10 mouse cellular contexts compared by ENCODE assay signal in the genomic region with DNA sequence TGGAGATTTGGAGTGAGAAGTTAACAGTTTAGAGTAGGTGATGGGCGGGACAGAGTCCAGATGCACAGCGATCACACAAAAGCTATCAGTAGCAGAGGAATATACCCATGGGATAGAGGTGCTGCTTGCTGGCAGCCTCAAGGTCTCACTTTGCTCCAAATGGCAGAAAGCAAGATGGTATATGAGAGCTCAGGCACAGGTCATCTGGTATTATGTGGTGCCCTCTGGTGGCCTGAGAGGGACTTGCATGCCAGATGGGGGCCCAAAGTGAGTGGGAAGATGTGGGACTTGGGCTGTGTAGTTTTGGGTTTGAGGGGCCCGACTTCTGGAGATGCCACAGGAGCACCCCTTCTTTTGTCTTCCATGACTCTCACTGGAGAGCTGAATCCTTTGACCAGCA.
DNase-seq lines count a peak whose midpoint lies in the region; ATAC-seq and TF ChIP-seq lines count a peak whose summit lies in the region.
"Had no signal": no experiment of that assay in that cellular context is flagged by ENCODE, and none has a peak within 500 bp of the region (broad histone marks: within the 10 kb centered on the region; RNA-seq: fewer than 3 reads in every experiment).

No protein-coding gene starts in this region.

- H3K27ac ChIP-seq in forebrain, postnatal 0 days (ENCODE audit: low read depth, low read length) = no peak overlapping the region
- H3K27ac ChIP-seq in limb, embryonic 10.5 days = no peak overlapping the region
- no peak overlapping the region for H3K27ac ChIP-seq in neural tube, embryonic 14.5 days (ENCODE audit: low read depth, low read length)

- H3K4me3 ChIP-seq in forebrain, postnatal 0 days (ENCODE audit: low read depth, low read length) = no peak overlapping the region
- no peak overlapping the region for H3K4me3 ChIP-seq in limb, embryonic 10.5 days
- H3K4me3 ChIP-seq in neural tube, embryonic 14.5 days (ENCODE audit: low read depth, low read length) = no peak overlapping the region
- H3K4me3 ChIP-seq: erythroblast, embryonic 14.5 days; myocyte had no signal

- 0 out of 2 replicates have a peak, but pooled peaks cover 2% of the 10 kb centered on the region for H3K36me3 ChIP-seq in forebrain, postnatal 0 days (ENCODE audit: insufficient read depth)
- peaks cover 45% of the 10 kb centered on the region for H3K36me3 ChIP-seq in limb, embryonic 10.5 days
- H3K36me3 ChIP-seq in neural tube, embryonic 14.5 days (ENCODE audit: control insufficient read depth, insufficient read depth, low read length) = no peaks in the 10 kb centered on the region

- H3K9ac ChIP-seq in forebrain, postnatal 0 days = no peak overlapping the region
- H3K9ac ChIP-seq in neural tube, embryonic 14.5 days (replicated peaks; ENCODE audit: low read depth, low read length) = no peak overlapping the region

- H3K27me3 ChIP-seq in forebrain, postnatal 0 days (ENCODE audit: insufficient read depth, low read length) = no peaks in the 10 kb centered on the region
- H3K27me3 ChIP-seq in limb, embryonic 10.5 days (ENCODE audit: low read depth, poor library complexity, severe bottlenecking) = no peaks in the 10 kb centered on the region
- H3K27me3 ChIP-seq in neural tube, embryonic 14.5 days (ENCODE audit: control insufficient read depth, insufficient read depth, low read length) = no peaks in the 10 kb centered on the region

- peak; percentile 85 for TF ChIP-seq CTCF in forebrain, postnatal 0 days (IDR thresholded peaks at IDR 0.05; ENCODE audit: low read depth)

- 69% methylated on average over 3 of the region's 3 CpGs for WGBS in forebrain, postnatal 0 days
- 53% methylated on average over 3 of the region's 3 CpGs for WGBS in limb, embryonic 10.5 days
- WGBS in neural tube, embryonic 14.5 days = 49% methylated on average over 3 of the region's 3 CpGs

- peak; percentile 69; the same call in 1 of the 2 replicates for ATAC-seq in cerebellum, adult (ENCODE audit: insufficient number of reproducible peaks, low FRiP score, low TSS enrichment)
- ATAC-seq in forebrain, postnatal 0 days = no peak
- peak; percentile 54; the same call in 1 of the 2 replicates for ATAC-seq in neural tube, embryonic 14.5 days (ENCODE audit: low read depth)

- peak; percentile 42 for DNase-seq in ovary, postnatal 10 days (ENCODE audit: low spot score)
- DNase-seq in ovary, adult 18-20 months (ENCODE audit: low spot score) = no peak
- peak; percentile 59 for DNase-seq in forebrain, postnatal 0 days
- peak; percentile 53 for DNase-seq in induced T-regulatory cell, adult 2 months (ENCODE audit: low read depth)
- DNase-seq in limb, embryonic 10.5 days (ENCODE audit: low spot score) = peak; percentile 84
- DNase-seq in thymus, postnatal 14 days = peak; percentile 79

- H3K9me3 ChIP-seq in forebrain, postnatal 0 days (ENCODE audit: low read length) = no peaks in the 10 kb centered on the region
- no peaks in the 10 kb centered on the region for H3K9me3 ChIP-seq in limb, embryonic 10.5 days (replicated peaks)
- no peaks in the 10 kb centered on the region for H3K9me3 ChIP-seq in neural tube, embryonic 14.5 days (ENCODE audit: control insufficient read depth, low read length)

- no peak overlapping the region for H3K4me2 ChIP-seq in forebrain, postnatal 0 days (ENCODE audit: low read depth)
- no peak overlapping the region for H3K4me2 ChIP-seq in neural tube, embryonic 14.5 days (ENCODE audit: low read depth, low read length)

- H3K4me1 ChIP-seq in forebrain, postnatal 0 days (ENCODE audit: insufficient read depth) = no peaks in the 10 kb centered on the region
- no peaks in the 10 kb centered on the region for H3K4me1 ChIP-seq in limb, embryonic 10.5 days
- H3K4me1 ChIP-seq in neural tube, embryonic 14.5 days (ENCODE audit: control insufficient read depth, insufficient read depth, low read length) = no peaks in the 10 kb centered on the region
